Mouse (Mus musculus): ENCODE results near the gene Amdhd1.

The Amdhd1 gene

DNA sequence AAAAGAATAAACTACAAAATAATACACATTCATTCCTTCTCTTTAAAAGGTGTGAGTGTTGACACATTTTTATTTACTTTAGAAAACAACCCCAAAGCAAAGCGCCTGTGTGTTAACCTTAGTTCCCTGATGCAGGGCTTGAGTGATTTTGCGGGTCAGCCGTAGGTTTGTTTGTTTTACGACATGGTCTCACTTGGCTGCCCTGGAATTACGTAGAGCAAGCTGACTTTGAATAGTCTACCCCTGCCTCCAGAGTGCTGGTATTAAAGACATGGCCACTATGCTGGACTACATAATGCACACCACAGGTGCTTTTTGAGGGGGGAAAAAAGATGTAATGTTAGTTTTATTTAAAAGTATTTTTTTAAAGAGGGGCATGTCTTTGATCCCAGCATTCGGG is 1.0 kb downstream of the Amdhd1 start:
- no peak for DNase-seq

DNA sequence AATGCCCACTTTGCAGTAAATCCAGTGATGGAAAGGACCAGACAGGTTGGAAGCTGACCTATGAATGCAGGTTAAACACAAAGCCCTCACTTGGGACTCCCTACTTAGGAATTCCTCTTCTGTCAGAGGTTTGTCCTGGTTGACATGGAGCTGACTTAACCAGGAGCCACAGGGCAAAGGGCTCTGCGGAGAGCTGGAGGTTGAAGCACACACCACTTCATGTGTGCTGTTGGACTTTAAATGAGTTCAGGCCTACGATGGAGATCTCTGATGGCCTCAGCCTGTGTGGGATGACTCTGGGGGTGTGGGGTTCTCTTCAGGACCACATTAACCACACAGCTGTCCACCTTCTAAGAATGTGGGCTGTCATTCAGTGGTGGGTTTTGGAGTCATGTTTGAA is 1.5 kb downstream of the Amdhd1 start:
- DNase-seq: no peak

DNA sequence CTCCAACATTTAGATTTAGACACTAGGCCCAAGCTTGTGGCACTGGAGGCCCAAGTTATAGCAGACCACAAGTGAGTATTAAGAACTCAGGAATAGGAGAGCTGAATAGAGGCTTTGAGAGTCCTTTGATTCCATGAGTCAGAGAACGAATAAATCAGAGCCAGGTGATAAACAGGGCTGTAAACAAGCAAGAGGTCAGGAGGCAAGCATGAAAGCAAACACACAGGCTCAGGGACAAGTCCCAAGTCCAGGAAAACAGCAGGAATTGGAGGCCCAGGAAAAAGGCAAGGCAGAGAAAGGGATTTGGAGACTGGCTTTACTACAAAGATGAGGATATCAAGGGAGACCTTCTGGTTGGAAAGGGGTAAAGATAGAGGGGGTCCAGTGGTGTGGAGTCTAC is 14.5 kb downstream of the Amdhd1 start:
- no peak for DNase-seq

DNA sequence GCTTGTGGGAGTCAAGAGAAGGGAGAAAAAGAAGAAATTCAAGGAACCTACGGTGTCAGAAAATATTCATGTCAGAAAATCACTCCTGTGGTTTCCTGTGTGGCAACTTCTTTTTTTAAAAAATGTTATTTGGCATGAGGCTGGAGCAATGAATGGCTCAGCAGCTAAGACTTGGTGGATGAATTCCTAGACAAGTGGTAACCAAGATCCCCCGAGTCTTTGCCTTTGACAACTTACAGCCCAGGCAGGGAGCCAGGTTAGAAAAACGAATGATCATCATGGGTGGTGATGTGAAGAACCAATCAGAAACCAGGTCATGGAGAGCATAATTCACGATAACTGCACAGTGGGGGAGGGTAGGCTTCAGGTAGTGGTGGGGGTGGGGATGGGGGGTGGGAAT is 18.8 kb downstream of the Amdhd1 start:
- no peak for DNase-seq

DNA sequence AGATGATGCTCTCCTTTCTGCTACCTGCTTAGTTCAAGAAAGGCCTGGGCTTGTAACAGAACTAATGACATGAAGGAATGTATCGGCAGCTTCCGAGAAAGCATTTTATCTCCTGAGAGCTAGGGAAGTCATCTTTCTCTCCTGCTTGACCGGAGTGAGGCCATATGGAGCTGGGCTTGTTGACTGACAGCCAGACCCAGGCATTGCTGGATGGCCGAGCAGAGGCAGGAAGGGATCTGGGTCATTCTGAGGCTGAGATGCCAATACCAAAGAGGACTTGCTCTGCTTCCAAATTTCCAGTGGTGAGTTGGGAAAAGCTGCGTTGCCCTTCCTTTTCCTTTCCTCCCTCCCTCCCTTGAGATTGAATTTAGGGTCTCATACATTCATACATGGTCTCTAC is 20.1 kb downstream of the Amdhd1 start:
- peak; percentile 68 to 77 for DNase-seq

DNA sequence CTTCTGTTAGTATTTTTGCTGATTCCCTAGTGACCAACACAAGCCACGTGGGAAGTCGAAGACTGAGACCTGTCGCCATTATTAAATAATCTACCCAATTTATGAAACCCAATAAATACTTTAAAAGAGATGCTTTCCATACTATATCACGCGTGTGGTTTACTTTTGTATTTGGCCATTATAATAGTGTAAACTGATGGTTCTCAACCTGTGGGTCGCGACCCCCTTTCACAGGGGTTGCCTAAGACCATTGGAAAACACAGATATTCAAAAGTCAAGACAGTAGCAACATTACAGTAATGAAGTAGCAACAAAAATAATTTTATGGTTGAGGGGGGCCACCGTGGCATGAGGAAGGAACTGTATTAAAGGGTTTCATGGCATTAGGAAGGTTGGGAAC is 20.7 kb downstream of the Amdhd1 start:
- DNase-seq: no peak

DNA sequence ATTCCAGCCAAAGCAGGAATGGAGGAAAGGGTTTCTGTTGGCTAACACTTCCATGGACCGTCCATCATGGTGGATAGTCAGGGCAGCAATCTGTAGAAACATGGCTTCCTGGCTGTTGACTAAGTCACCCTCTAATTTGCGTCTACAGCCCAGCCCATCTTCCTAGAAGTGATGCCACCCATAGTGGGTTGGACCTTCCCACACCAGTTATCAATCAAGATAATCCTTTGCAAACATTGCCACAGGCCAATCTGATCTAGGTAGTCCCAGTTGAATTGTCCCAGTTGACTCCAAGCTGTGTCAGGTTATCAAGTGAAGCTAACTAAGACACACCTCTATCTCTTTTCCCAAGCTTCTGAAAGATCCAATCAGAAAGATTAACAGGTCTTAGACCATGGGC is 21.2 kb downstream of the Amdhd1 start:
- no peak for DNase-seq

DNA sequence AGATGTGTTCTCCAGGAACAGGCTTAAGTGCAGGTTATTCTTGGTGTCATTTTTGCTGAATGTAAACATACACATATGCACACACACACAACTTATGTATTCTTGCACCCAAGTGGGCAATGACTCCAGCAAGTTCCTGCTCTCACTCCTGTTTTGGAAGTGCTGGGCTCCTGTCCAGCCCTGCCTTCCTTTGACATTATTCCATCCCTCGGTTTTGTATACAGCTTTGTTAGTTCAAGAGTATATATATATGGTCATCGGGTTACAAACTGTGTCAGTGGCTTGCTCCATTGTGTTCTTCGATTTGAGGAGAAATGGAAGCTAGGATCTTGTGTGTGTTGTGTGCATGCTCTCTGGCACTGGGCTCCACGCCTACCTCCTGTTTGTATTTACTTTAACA is 21.6 kb downstream of the Amdhd1 start:
- no peak for DNase-seq

DNA sequence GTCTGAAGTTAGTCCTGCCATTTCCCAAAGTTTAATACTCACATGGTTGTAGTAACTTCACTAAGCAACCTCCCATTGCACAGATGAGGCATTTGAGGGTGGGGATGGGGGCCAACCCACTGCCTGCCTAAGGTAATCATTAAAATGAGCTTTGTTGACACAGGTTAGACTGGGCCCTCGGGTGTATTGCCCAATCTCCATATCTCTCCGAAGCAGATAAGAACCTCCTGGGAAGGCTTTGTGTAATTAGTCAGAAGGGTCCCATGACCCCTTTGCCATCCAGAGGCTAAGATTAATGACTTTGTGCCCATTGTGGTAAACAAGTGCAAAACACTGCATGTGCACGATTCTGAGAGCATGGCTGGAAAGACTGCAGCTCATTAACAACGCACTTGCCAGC is 22.1 kb downstream of the Amdhd1 start:
- no peak for DNase-seq

DNA sequence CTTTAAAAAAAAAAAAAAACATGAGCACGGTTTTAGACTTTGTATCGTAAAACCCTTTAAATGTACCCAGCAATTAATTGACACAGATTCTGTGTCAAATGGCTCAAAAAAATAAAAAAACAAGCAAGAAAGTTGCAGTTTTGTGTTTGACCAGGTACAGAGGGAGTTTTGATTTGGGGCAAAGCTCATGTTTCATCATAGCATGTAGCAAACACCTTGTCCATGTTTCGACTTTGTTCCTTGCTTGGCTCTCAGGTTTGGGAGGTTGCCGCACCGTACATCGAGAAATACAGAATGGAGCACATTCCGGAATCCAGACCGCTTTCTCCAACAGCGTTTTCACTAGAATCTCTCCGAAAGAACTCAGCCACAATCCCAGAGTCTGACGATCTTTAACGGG is 23.9 kb downstream of the Amdhd1 start:
- no peak for DNase-seq

DNA sequence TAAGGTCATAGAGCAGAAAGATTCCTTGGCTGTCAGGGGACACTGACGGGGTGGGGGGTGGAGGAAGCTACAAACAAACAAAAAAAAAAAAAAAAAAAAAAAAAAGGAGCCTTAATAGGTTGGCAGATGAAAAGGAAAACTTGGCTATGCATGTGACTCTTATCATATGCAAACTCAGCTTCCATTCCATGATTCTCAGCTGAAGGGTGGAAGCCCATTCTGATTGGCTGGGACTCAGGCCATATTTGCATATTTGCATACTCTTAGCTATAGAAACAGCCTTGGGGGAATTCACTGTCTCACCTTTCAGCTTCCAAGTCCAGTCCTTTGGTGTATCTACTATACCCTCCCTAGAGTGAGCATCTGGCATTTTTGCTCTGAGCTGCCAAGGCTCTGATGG is 24.4 kb downstream of the Amdhd1 start:
- peak in 1 of 2 experiments; percentile 16 for DNase-seq

DNA sequence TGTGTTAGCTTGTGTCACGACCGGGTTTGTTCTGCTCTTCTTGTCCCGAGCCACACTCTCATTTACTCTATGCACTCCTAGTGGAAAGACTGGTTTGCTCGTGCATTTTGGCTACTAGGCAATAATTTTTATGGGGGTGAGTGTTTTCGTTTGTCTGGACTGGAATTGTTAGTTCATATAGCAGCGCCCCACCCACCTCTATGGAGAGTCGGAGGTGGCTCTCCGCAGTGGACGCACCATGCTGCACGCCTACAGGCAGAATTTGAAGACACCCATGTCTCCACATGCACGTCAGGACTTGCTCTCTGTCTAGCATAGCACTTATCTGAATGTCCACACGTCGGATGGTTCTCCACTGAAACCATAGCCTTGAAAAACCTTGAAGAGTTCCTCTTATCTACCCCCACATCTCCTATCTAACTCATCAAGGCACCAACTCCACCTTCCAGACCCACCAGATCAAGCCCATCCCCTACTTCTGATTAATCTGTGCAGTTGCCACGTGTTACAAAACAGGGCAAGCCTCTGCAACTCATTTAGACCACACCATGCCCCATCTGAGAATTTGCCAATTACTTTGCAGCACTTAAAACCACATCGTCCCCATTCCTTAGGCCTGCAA is 30.2 kb downstream of the Amdhd1 start:
- no peak for DNase-seq

DNA sequence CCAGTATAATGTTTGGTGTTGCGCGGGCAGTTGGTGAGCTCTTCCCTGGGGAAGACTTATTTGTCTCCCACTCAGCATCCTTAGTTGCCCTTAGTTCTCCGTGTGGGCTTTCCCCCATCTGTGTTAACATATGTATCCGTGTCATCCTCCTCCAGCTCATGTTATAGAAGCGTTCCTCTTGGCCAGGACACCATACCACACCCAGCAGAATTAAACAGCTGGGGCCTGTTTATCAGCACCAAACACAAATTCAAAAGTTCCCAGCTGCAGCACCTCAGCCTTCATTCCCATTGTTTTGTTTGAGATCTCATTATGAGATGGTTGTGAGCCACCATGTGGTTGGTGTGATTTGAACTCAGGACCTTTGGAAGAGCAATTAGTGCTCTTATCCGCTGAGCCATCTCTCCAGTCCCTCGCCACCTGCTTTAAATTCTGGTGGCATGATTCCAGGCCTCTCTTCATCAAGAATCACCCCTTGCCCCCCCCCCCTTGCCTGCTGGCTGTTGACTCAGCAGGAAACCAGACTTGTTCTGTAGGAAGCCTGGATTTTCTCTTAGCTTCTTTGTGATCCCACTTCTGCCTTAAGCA is 31.4 kb downstream of the Amdhd1 start:
- DNase-seq: no peak

DNA sequence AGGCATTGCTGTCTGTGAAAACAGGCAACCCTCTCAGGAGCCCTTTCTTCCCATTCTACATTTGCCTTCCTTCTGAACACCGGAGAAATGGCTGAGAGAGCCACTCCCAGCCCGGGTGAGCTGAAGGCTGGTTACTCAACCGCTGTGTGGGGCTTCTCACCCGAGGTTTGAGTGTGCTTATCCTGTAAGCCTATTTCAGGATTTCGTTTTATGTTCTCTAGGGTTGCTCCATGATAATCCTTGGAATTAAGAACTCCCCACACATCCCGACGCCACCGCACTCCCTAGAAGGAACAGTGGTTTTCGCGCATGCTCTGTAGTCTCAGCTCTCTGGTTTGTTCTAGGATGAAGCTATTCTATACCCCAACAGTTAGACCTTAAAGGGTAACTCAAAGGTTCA is 38.5 kb downstream of the Amdhd1 start:
- no peak for DNase-seq

DNA sequence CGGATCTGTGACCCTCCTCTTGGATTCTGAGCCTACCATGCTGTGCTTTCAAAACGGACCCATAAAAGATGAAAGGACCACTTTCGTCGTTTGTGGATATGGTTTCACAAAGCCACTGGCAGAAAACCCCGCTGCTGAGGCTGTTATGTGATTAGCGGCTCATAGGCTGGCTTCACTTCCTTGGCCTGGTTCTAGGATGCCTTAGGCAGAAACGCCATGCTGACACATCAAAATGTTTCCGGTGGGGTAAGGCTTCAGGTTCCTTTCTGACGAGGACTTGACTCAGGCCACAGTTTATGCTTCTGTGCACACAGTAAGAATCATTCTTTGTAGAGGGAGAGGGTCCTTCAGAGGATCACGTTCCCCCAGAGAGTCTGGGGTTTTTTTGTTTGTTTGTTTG is 39.0 kb downstream of the Amdhd1 start:
- no peak for DNase-seq

DNA sequence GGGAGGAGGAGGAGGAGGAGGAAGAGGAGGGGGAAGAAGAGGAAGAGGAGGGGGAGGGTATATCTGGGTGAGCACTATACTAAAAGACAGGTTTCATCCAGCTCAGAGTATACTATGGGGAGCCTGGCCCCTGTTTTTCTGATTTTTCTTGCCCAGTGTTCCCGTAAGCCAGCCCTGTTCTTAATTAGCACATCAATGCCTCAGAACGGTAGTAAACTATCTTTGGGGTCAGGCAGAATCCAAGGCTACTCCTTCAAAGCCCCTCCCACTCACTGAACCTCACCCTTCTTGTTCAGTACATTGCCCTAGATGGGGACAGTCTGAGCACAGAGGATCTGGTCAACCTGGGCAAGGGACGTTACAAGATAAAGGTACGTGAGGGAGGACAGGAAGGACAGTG is 49.4 kb downstream of the Amdhd1 start:
- no peak for DNase-seq

DNA sequence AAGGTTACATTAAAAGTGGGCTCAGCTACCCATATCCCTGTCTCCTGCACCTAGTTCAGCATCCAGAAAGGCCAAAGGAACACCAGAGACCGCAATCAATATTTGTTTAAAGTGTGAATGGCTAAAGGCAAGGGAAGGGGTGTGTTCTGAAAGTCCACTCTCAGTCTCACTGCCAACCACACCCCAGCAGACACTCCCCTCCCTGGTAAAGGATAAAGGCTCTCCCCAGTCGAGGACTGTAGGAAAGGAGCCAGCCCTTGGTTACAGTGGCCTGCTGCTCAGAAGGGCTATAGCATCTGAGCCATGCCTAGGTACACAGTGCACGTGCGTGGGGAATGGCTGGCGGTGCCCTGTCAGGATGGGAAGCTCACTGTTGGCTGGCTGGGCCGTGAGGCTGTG is 51.0 kb downstream of the Amdhd1 start:
- DNase-seq: no peak

DNA sequence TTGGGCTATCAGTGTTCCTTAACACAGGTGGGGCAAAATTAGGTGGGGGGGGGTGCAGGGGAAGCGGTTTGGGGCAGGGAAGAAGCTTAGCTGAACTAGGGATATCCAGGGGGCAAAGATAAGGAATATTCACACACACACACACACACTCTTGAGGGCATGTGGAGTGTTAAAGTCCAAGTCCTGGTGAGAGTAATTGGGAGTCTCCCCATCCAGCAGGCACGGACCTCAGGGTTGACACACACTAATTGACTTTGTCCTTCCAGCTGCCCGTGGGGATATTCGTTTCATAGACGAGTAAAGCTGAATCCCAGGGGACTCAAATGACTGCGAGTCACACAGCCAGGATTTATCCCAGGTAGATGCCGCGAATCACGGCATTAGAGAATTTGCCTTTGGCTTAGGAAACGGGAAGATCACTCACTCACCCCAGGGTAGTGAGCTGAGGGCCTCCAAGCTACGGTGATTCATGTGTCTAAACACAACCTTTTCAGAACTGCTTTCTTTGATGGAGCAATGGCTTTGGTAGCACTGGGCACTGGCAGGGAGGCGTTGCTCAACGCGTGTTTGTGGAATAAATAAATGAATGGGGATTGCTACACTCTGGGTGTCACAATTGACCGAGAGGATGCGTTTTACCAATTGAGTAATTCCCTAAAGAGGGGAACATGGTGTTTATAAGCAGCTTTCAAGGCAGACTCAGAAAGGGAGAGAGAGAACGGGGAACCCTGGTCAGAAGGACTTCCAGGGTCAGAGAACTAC is 51.6 kb downstream of the Amdhd1 start, which contains the start of gene Hal:
Gene Hal (plus strand): TSS at position 703 of the 762 bp plus-strand sequence.
- DNase-seq: no peak

DNA sequence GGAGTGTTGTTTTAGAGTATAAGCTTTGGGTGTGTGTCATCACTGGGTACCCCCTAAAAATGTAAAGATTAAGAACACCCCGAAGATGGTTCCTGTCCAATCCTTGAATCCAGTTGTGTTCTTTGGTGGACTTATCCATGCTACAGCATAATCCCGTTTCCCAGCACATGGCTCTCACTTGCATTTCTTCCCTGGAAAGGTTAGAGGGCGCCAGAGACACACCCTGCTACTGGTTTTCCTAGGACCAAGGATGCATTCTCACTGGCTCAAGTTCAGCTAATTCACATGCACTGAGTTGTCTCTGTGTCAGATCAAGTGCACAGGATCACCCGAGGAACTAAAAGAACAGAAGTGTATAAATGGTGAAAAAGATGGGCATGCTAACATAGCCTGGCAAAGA is 53.2 kb downstream of the Amdhd1 start:
- DNase-seq: peak; percentile 37 to 60

DNA sequence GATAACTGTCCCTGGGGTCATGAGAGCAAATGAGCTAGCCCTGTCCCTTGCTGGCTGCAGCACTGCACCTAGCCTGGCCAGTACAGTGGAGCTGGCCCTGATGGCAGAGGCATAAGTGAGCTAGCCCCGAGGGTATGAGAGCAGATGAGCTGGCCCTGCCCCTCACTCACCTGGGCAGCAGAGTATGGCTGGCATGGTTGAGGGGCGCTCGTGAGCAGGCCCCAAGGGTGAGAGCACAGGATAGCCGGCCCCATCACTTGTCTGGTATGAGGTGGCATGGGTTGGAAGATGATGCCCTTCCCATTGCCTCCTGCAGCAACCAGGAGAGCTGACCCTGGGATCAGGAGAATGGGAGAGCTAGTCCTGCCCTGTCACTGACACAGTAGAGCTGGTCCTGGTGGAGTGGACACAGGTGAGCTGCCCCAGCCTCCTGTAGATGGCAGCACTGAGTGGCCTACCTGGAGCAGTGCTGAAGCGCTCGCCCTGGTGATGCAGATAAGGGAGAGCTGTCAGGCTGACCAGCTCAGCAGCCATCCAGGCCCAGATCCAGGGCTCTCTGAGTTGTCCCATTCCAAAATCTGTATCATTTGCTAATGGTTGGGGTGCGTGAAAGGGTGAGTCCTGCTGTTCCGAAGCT is 54.7 kb downstream of the Amdhd1 start:
- DNase-seq: peak; percentile 77 to 85

DNA sequence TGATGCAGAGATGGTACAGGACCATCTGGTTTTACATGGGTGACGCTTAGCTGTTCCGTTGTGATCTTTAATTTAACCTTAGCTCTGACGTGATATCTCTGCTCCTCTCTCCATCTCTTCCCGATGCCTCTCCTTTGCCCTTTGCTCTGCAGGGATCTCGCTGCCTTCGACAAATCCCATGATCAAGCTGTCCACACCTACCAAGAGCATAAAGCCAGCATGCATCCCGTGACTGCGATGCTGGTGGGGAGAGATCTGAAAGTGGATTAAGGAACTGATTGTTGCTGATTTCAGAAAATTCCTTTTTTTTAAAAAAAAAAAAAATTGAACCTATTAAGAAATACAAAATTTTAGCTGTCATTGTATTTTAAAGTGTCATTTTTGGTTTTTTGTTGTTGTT is 55.3 kb downstream of the Amdhd1 start:
- no peak for DNase-seq

Measured in cerebellum, postnatal 25 days (tissue).